Mouse (Mus musculus): Measurements from ENCODE around the gene Lilra5. TPM values are rescaled to one million over a fixed set of nuclear protein-coding genes. Genes with fewer than 3 reads are reported as not detected.
"Not testable (repeated sequence)": the region's sequence is repeated elsewhere in the genome, so short reads cannot be mapped to it uniquely, and the experiment has no call there.

Lilra5 gene
- total and polyA plus RNA-seq, 2 experiments from 2014 or later = not detected

GRCm38 (mm10) chr7:4235536-4235935 is 2.0 kb upstream of the Lilra5 start:
- Histone ChIP-seq H3K4me2 (ENCODE audit: low read depth, low read length, poor library complexity, severe bottlenecking) (no peak overlapping the region), H3K9me3 (ENCODE audit: low read length) (no peaks in the 10 kb centered on the region)
- TF ChIP-seq CTCF (IDR thresholded peaks at IDR 0.05) = no peak

GRCm38 (mm10) chr7:4239038-4239721 is 1.6 kb downstream of the Lilra5 start:
- DNase-seq (ENCODE audit: low spot score) (no peak), ATAC-seq (ENCODE audit: low FRiP score) (no peak)
- Histone ChIP-seq H3K4me2 (ENCODE audit: low read depth, low read length, poor library complexity, severe bottlenecking) (no peak overlapping the region), H3K4me3 (ENCODE audit: low read depth, low read length) (no peak overlapping the region), H3K36me3 (ENCODE audit: insufficient read depth, low read length) (no peaks in the 10 kb centered on the region), H3K9me3 (ENCODE audit: low read length) (no peaks in the 10 kb centered on the region), H3K27ac (ENCODE audit: low read depth, low read length) (no peak overlapping the region), H3K4me1 (ENCODE audit: insufficient read depth, low read length) (no peaks in the 10 kb centered on the region), H3K27me3 (ENCODE audit: insufficient read depth, low read length) (no peaks in the 10 kb centered on the region), H3K9ac (replicated peaks; ENCODE audit: low read length, poor library complexity, severe bottlenecking) (no peak overlapping the region)
- 78% methylated on average over 6 of the region's 6 CpGs for WGBS
- TF ChIP-seq CTCF (IDR thresholded peaks at IDR 0.05) = no peak

More at GRCm38 (mm10) chr7:4235536-4235935, 2.0 kb upstream of the Lilra5 start:
- Histone ChIP-seq H3K4me1 (ENCODE audit: insufficient read depth, low read length) (no peaks in the 10 kb centered on the region), H3K27me3 (ENCODE audit: insufficient read depth, low read length) (no peaks in the 10 kb centered on the region), H3K9ac (replicated peaks; ENCODE audit: low read length, poor library complexity, severe bottlenecking) (no peak overlapping the region), H3K27ac (ENCODE audit: low read depth, low read length) (no peak overlapping the region), H3K4me3 (ENCODE audit: low read depth, low read length) (no peak overlapping the region), H3K36me3 (ENCODE audit: insufficient read depth, low read length) (no peaks in the 10 kb centered on the region)
- DNase-seq (ENCODE audit: low spot score) (no peak), ATAC-seq (ENCODE audit: low FRiP score) (no peak)

GRCm38 (mm10) chr7:4251211-4251610 is 13.7 kb downstream of the Lilra5 start:
- H3K4me3 ChIP-seq (ENCODE audit: low read depth, low read length); H3K27me3 ChIP-seq (ENCODE audit: insufficient read depth, low read length); H3K9ac ChIP-seq (replicated peaks; ENCODE audit: low read length, poor library complexity, severe bottlenecking); DNase-seq (ENCODE audit: low spot score); H3K4me2 ChIP-seq (ENCODE audit: low read depth, low read length, poor library complexity, severe bottlenecking); ATAC-seq (ENCODE audit: low FRiP score); H3K4me1 ChIP-seq (ENCODE audit: insufficient read depth, low read length); H3K36me3 ChIP-seq (ENCODE audit: insufficient read depth, low read length); H3K27ac ChIP-seq (ENCODE audit: low read depth, low read length); H3K9me3 ChIP-seq (ENCODE audit: low read length): not testable (repeated sequence)
- 81% methylated on average over 1 of the region's 1 CpGs for WGBS

- not testable (repeated sequence) for H3K4me3 ChIP-seq (ENCODE audit: low read depth, low read length); H3K4me2 ChIP-seq (ENCODE audit: low read depth, low read length, poor library complexity, severe bottlenecking); H3K27ac ChIP-seq (ENCODE audit: low read depth, low read length); H3K4me1 ChIP-seq (ENCODE audit: insufficient read depth, low read length); ATAC-seq (ENCODE audit: low FRiP score); H3K27me3 ChIP-seq (ENCODE audit: insufficient read depth, low read length); DNase-seq (ENCODE audit: low spot score); H3K9me3 ChIP-seq (ENCODE audit: low read length); H3K9ac ChIP-seq (replicated peaks; ENCODE audit: low read length, poor library complexity, severe bottlenecking); H3K36me3 ChIP-seq (ENCODE audit: insufficient read depth, low read length)
- WGBS = no CpG with 5 or more reads among the region's 1 CpGs
Measured at GRCm38 (mm10) chr7:4256060-4256459, 18.5 kb downstream of the Lilra5 start.

- not testable (repeated sequence) for DNase-seq (ENCODE audit: low spot score); H3K36me3 ChIP-seq (ENCODE audit: insufficient read depth, low read length); H3K9me3 ChIP-seq (ENCODE audit: low read length); ATAC-seq (ENCODE audit: low FRiP score); H3K4me3 ChIP-seq (ENCODE audit: low read depth, low read length); H3K4me1 ChIP-seq (ENCODE audit: insufficient read depth, low read length); H3K4me2 ChIP-seq (ENCODE audit: low read depth, low read length, poor library complexity, severe bottlenecking); H3K9ac ChIP-seq (replicated peaks; ENCODE audit: low read length, poor library complexity, severe bottlenecking); H3K27ac ChIP-seq (ENCODE audit: low read depth, low read length); H3K27me3 ChIP-seq (ENCODE audit: insufficient read depth, low read length)
- WGBS = 86% methylated on average over 1 of the region's 1 CpGs
Measured at GRCm38 (mm10) chr7:4260521-4260920, 23.0 kb downstream of the Lilra5 start.

GRCm38 (mm10) chr7:4272106-4272505 is 34.6 kb downstream of the Lilra5 start:
- H3K4me1 ChIP-seq (ENCODE audit: insufficient read depth, low read length); H3K27me3 ChIP-seq (ENCODE audit: insufficient read depth, low read length); H3K4me3 ChIP-seq (ENCODE audit: low read depth, low read length); H3K4me2 ChIP-seq (ENCODE audit: low read depth, low read length, poor library complexity, severe bottlenecking); H3K36me3 ChIP-seq (ENCODE audit: insufficient read depth, low read length); DNase-seq (ENCODE audit: low spot score); H3K9me3 ChIP-seq (ENCODE audit: low read length); H3K9ac ChIP-seq (replicated peaks; ENCODE audit: low read length, poor library complexity, severe bottlenecking); H3K27ac ChIP-seq (ENCODE audit: low read depth, low read length); ATAC-seq (ENCODE audit: low FRiP score): not testable (repeated sequence)
- WGBS = 71% methylated on average over 1 of the region's 1 CpGs

- H3K36me3 ChIP-seq (ENCODE audit: insufficient read depth, low read length); H3K27me3 ChIP-seq (ENCODE audit: insufficient read depth, low read length); H3K9ac ChIP-seq (replicated peaks; ENCODE audit: low read length, poor library complexity, severe bottlenecking); H3K4me2 ChIP-seq (ENCODE audit: low read depth, low read length, poor library complexity, severe bottlenecking); H3K27ac ChIP-seq (ENCODE audit: low read depth, low read length); ATAC-seq (ENCODE audit: low FRiP score); H3K4me3 ChIP-seq (ENCODE audit: low read depth, low read length); H3K4me1 ChIP-seq (ENCODE audit: insufficient read depth, low read length); H3K9me3 ChIP-seq (ENCODE audit: low read length); DNase-seq (ENCODE audit: low spot score): not testable (repeated sequence)
- WGBS = 70% methylated on average over 2 of the region's 2 CpGs
Measured at GRCm38 (mm10) chr7:4273874-4274273, 36.3 kb downstream of the Lilra5 start.

- not testable (repeated sequence) for H3K27me3 ChIP-seq (ENCODE audit: insufficient read depth, low read length)
- 90% methylated on average over 10 of the region's 10 CpGs for WGBS
Measured at GRCm38 (mm10) chr7:4275500-4275899, 37.9 kb downstream of the Lilra5 start.

More at GRCm38 (mm10) chr7:4275500-4275899, 37.9 kb downstream of the Lilra5 start:
- not testable (repeated sequence) for H3K9me3 ChIP-seq (ENCODE audit: low read length); H3K4me1 ChIP-seq (ENCODE audit: insufficient read depth, low read length); H3K4me2 ChIP-seq (ENCODE audit: low read depth, low read length, poor library complexity, severe bottlenecking); DNase-seq (ENCODE audit: low spot score); H3K36me3 ChIP-seq (ENCODE audit: insufficient read depth, low read length); H3K4me3 ChIP-seq (ENCODE audit: low read depth, low read length); H3K27ac ChIP-seq (ENCODE audit: low read depth, low read length); ATAC-seq (ENCODE audit: low FRiP score); H3K9ac ChIP-seq (replicated peaks; ENCODE audit: low read length, poor library complexity, severe bottlenecking)

Data from midbrain, postnatal 0 days (tissue).